Mouse (Mus musculus) CD8-positive naive resting alpha-beta T cell, adult 2 months (primary cell): ENCODE results near the gene Wdr82.
"Not testable (repeated sequence)": the region's sequence is repeated elsewhere in the genome, so short reads cannot be mapped to it uniquely, and the experiment has no call there.

Source experiments
- DNase-seq, 2 experiments: peaks; one replicate each; pipeline ENCODE4 v3.0.0; 2022; ENCODE audit warnings: low read depth in 2 of 2, low spot score in 2 of 2

Gene Wdr82

DNA sequence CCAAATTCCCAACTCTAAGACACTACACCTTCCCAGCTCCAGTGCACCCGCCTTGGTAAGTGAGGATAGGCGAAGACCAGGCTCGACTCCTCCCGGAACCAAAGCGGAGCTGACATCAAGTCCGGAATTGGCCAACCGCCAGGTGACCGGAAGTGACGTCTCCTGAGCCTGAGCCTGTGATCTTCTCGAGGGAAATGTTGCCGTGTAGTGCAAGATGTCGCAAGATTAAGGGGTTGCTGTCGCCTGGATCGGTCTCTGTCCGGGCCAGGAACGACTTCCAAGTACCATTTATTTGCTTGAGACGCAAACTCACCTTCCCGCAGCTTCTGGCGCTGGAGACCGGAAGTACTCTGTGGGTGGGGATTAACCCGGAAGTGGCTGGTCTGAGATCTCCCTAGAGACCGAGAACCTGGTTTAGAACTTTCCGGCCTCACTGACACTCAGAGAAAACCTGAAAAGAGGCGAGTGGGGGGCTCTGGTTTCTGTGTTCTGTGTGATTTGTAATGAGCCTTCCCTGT lies 10.9 kb upstream of the Wdr82 start:
- DNase-seq: peak; percentile 55 to 69

DNA sequence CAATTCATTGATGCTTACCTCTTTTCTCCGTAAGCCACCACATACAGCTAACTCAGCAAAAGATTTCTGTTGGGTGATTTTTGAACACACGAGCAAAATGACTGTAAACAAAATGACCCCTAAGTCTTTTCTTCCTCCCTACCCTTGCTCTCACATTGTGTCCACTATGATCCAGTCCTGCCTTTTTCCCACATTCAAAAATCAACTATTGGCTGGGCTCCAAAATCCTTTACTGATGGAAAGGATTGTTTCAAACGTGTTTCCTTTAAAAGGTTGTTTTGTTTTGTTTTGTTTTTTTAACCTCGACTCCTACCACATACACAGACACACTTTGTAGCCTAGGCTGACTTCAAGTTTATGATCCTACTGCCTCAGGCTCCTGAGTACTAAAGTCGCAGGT lies 10.3 kb upstream of the Wdr82 start:
- DNase-seq: no peak

DNA sequence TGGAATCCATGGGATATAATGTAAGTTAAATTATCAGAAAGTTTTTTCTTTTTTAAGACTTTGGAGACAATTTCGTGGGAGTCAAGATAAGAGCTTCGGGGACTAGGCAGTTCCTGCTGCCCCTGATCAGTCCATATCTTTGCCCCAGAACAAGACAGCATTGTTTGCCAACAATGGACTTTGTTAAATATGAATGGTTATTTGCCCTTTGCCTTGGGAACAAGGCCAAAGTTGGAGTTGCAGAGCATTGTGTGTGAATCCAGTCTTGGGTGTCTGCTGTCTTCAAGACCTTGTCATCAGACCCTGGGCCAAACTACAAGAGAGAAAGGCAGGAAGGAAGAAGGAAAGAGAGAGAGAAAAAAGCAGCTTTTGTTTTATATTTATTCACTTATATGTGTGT lies 4.0 kb upstream of the Wdr82 start:
- no peak for DNase-seq

DNA sequence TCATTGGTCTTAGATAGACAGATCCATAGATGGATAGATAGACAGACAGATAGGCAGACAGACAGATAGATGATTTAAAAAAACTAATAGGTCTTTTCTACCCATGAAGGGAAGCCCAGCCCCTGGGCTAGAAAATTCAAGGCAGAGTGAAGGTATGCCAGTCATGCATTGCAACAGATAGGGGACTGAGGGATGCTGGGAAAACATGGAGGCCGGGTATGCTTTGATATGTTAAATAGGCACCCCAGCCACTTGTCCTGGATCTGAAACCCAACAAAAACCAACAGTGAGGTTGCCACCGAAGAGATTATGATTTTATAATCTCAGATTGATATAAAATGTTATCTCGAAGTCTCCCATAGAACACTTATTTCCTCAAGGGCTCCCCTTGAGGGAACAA lies 3.5 kb upstream of the Wdr82 start:
- DNase-seq: no peak

DNA sequence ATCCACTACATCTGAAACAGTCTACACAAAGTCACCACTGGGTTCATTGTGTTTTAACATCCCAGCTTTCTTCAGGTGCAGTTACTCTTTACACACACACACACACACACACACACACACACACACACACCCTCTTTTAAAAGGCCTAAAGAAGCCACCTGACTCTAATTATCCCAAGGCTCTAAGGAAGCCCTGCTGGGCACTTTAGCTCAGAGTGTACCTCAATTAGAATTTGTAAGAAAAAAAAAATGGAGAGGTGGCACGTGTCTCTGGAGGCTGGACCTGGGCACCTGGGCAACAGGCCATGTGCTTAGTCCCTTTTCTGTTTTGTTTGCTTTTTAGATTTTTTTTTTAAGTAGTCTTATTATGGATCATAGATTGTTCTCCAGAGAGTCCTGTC lies 3.0 kb upstream of the Wdr82 start:
- no peak for DNase-seq

DNA sequence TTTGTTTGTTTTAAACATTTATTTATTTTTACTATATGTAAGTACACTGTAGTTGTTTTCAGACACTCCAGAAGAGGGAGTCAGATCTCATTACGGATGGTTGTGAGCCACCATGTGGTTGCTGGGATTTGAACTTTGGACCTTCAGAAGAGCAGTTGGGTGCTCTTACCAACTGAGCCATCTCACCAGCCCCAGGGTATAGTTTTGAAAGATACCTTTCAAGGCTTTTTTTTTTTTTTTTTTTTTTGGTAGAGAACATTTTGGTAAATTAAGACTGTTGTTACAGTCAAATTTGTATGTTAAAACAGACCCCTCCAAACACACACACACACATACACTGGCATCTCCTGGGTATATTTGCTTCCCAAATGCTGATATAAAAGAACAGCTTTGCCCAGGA lies 1.7 kb upstream of the Wdr82 start:
- DNase-seq: not testable (repeated sequence)

DNA sequence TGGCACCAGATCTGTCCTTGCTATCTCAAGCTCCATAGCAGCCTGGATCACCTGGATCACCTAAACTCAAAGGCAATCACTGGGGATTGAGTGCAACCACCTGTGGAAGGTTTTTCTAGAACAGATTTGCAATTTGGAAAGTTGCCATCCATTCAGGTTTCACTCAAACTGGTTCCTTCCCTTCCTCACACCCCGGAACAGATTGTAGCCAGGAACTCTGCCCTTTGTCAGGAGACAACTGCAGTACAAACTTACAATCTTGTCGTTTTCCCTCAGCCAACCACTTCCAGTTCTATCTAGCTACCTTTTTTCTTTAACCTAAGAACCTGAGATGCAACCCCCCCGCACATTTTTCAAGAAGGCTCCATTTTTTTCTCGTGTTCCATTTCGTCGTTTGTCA lies 811 bp upstream of the Wdr82 start:
- DNase-seq: no peak

DNA sequence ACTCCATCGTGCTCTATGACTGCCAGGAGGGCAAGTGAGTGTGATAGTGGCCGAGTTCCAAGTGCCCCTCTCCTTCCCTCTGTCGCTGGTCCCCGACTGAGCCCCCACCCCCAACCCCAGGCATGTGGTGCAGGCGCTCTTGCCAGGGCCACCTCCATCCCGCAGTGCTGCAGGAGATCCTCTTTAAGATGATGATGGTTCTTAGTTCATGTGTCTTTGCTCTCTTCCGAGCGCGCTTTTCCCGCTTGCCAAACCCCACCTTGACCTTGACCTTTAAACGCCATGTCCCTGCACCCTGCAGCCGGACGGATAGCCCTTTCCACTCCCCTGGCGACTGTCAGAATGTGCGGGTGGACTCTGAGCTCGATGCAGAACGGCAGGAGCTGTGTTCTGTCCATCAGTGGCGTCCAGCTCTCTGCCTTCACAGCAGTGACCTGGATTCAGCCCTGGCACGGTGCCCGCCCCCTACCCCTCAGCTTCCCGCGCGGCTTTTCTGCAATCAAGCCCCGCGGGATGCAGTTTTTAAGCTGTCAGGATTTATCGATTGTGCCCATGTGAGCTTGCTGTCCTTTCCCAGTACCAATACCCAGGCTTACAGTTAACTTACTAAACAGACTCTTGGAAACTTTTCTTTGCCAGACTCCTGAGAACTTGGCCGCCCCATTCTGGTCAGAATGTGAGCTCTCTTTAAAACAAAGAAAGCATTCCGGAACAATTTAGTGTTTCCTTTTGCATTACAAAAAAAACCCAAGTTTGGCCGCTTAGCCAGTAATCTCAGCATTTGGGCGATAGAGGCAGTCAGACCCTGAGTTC lies 824 bp downstream of the Wdr82 start:
- DNase-seq: no peak

DNA sequence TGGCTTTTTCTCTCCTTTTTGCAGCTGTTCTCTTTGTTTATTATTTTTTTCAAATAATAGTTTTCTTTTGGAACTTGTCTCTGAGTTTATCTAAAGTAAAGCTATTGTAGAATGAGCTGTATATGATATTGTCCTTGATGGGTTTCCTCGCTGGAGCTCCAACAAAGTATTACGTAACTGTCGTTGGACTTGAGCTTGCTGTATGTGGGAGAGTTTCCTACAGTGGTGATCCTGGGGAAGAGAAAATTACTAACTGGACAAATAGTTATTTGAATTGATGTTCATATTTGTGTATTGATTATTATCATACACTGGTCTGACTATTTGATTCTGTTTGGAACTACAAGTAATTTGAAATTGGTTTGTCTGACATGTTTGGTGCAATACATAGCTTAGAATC lies 1.8 kb downstream of the Wdr82 start:
- DNase-seq: no peak

DNA sequence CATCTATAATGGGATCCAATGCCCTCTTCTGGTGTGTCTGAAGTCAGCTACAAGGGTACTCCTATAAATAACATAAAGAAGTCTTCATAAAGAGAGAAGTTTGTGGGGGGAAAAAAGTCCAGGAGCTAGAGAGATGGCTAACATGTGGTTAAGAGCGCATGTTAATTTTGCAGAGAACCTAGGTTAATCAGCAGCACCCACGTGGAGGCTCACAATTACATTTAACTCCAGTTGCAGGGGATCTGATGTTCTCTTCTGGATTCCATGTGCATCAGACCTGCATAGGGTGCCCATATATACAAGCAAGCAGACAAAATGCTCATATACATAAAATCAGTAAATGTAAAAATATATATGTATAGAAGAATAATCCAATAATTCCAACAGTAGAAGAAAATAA lies 2.6 kb downstream of the Wdr82 start:
- DNase-seq: no peak

DNA sequence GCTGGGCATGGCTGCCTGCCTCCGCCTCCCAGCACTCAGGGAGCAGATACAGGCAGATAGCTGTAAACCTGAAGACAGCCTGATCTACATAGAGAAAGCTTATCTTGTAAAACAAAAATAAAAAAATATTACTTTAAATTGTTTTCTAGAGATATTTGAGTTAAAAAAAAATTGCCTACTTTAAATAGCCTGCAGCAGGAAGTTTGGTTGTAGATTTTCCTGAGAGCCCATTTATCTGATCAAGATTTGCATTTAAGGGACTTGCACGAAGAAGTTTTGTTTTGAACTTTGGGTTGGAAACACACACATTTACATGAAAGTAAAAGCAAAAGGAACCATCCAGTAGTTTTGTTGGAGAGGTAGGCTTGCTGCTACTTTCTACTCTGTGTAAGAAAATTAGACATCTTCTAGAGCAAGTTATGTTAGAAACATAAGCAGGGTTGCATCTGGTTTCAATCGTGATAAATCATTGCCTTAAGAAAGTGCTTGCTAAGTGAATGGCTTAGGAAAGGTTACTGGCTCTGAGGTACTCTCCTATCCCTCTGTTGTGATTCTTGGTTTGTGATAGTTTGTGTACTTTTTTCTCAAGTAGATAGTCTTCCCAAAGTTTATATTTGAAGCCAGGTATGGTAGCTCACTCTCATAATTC lies 4.9 kb downstream of the Wdr82 start:
- no peak for DNase-seq

DNA sequence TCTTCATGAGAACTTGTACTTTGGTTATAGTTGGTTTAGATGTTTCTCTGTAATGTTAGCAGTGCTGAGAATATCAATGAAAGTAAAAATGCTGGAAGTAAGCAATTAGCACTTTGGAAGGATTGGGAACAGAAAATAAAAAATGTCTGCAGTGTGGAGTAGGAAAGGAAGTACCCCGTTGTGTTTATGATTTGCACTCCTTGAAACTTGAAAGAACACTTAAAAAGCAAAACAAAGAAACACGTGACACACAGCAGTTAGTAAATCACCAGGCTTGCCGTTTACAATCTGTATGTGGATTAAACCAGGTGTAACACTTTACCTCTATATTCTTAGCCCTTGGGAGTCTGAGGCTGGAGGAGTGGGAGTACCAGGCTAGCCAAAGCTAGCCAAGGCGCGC lies 6.0 kb downstream of the Wdr82 start:
- no peak for DNase-seq

DNA sequence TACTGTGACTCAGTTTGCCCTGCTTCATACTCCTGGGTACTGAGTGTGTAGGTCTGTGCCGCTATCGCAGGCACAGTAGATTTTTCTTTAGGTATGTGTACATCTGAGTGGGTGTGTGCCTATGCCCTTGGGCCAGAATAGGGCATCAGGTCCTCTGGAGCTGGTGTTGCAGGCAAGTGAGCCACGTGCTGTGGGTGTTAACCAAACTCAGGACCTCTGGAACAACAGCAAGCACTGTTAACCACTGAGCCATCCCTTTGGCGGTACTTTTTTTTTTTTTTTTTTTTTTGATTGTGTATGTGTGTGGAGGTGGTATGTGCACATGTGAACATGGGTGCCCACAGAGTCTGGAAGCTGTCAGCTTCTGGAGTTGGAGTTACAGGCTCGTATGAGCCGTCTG lies 7.1 kb downstream of the Wdr82 start:
- DNase-seq: no peak

DNA sequence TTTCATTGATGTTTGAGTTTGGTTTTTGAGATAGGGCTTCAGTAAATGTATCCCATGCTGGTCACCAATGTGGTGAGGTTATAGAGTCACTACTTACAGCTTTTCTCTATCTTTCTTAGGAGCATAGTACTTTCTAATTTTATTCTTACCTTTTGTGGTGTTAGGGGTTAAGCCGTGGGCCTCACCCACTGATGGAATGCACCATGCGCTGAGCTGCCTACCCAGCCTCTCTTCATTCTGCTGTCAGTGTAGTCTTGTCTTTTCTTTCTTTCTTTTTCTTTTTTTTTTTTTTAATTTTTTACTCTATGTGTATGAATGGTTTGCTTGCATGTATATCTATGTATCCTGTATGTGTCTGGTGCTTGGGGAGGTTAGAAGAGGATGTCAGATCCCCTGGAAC lies 8.7 kb downstream of the Wdr82 start:
- DNase-seq: no peak

DNA sequence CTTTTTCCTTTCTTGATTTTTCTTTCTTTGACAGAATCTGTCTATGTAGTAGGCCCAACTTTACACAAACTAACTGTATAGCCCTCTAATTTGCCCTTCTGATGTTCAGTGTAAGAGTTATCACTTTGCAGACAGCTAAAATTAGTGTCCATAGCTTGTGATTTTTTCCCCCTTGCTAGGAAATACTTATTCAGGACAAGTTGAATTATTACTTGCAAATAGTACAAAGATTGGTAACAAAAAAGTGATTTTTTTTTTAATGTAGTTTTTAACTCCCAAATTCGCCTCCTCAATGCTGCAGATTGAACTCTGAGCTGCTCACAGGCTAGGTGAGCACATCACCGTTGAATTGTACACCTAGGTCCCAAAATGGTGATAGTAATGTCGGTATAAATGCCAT lies 9.2 kb downstream of the Wdr82 start:
- no peak for DNase-seq

DNA sequence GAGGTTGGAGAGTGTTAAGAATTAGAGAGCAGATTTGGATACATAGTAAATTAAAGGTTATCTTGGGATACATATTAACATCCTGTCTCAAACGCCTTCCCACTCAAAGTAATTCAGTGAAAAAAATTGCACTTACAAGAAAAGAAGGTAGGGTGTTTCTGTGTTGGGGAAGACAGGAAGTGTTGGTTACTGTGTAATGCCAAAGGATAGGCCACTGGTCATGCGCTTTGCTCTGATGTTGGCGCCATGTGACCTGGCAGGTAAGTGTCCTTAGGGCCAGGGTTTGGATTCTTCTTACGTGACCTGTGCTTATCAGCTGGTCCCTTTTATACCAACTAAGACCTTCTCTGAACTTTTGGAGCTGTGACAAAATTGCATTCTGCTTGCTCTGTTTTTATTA lies 11.4 kb downstream of the Wdr82 start:
- no peak for DNase-seq

DNA sequence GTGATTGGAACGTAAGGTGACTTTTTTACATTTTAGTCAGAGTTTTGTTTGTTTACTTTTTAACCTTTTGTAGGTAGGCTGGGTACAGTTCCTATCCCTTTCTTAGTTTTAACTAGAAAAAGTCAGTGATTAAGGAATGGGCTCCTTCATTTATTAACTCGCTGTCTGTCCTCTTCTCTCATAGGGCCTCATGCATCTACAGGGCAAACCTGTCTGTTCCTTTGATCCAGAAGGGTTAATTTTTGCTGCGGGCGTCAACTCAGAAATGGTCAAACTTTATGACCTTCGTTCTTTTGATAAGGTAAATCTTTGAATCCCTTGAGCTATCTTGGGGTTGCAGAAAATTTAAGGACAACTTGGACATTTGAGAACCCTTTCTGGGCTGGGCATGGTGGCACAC lies 13.3 kb downstream of the Wdr82 start:
- no peak for DNase-seq

DNA sequence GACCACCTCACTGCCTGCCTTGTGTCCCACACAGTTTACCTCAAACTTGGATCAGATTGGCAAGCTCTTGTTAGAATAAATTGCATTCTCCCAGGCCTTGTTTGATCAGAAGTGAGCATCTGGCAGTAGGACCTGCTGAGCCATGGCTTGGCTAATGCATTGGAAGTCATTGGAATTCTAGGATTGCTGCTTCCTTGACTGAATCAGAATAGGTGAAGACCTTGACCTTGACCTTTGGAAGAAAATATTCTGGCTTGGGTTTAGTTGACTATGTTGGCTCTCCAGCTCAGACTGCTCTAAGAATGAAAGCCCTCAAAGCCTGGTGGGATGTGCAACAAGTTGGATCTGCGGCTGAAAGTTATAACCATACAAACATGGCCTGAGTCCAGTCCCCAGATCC lies 20.6 kb downstream of the Wdr82 start:
- no peak for DNase-seq

DNA sequence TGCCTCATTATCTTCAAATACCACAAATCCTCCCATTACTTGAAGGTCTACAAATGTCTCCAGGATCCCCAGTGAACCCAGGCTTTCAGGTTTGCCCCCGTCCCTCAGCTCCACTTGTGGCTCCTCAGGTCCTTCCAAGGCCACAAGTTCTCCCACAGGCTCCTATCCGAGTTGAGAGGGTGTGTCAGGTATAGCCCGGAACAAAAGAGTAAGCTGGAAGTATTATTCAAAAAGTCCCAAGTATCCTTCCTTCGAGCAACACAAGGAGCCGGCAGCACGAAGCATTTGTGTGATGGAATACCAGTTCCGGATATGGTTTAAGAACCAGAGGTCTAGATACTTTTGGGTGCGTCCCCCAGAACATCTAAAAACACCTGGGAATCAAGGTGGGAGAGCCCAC lies 21.3 kb downstream of the Wdr82 start:
- DNase-seq: no peak

DNA sequence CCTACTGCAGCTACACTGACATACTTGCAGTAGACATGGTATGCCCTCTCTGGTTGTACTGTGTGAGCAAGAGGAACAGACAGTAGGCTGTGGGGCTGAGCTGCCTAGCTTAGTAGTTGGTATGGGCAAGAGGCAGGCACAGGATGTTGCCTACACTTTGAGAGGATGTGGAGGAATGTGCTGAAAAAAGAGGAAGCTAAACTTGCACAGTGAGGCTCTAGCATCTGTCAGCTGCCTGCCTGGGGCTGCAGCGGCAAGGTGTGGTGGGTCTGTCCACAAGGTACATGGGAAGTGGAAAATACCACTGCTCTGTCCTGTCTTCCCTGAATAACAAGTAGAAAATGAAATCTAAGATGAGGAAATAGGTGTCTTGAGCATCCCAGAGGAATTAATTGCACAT lies 22.3 kb downstream of the Wdr82 start:
- DNase-seq: no peak

DNA sequence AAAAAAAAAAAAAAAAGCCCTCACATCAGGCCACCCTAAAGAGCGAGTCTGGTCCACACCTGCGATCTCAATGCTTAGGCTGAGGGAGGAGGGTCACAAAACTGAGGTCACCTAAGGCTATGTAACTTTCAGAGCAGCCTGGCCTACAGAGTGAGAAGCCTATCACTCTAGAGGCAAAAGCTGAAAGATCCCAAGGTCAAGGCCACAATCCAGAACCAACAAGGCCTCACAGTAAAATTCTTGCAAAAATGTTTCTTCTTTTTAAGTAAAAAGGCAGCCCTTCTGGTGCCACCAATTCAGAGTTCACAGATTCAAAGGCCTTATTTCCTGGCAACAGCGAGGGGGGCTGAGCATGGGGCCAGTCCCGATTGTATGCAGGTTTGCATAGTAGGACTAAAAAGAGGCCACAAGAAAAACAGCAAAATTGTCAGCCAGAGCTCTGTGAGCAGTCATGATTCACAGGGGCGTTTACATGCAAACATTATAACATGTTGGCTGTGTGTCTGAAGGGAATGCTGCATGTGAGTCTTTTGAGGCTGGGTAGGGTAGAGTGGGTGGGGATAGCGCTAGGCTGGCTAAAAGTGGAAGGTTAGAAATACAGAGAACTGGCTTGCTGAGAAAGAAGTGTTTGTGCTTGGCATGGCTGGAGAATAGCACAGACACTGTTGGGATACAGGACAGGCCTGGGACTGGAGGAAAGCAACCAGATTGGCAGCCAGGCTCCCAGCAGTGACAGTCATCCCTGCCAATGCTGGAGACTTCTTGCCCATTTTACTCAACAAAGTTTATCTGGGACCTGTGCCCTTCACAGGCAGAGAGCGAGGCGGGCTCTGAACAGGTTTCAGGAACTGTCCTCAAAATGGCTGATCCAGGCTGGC lies 23.4 kb downstream of the Wdr82 start:
- DNase-seq: no peak

DNA sequence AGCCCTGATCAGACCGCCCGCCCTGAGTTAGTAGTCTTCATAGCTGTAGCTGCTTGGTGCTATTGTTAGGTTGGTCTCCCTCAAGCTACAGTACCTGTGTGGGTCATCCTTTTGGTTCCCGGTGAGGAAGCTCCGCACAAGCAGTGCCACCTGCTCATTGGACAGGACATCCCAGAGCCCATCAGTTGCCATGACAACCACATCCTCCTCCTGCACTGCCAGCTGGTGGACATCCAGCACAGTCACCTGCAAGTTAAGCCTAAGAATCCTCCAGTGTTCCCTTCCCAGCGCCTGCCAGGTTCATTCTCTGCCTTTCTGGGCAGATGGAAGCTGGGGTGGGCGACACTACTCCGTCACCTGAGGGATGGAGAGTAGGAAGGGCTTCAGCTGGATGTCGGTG lies 25.0 kb downstream of the Wdr82 start:
- DNase-seq: no peak
